Mouse (Mus musculus) G1E (cell line): Measurements from ENCODE around the gene Zfp169.

Experiments used
- CTCF ChIP-seq: IDR thresholded peaks from 2 replicates; pipeline ENCODE4 v1.5.1; 2012; ENCODE audit warnings: low read depth, low read length, inconsistent platforms, mixed read lengths
- GATA1 ChIP-seq: IDR thresholded peaks from 2 replicates; pipeline ENCODE4 v1.6.1; 2012; ENCODE audit warnings: borderline replicate concordance, low read length, inconsistent platforms, mixed read lengths

DNA sequence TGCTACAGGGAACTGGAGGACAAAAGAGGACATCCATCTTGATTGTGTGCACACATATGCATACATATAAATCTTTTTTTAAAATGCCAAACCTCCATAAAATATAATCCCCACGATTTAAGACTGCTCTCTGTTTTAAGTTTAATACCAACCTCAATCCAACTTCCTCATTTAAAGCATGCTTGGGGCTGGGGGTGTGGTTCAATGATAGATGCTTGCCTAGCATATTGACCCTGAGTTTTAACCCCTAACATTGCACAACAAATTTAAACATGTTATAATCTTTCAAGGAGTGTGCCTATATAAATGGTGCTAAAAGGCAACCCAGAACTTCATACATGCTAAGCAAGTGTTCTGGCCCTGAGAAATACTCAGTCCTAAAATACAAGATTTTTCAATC lies 27.2 kb upstream of the Zfp169 start:
- TF ChIP-seq CTCF: no peak
- TF ChIP-seq GATA1: no peak
